Mouse (Mus musculus) thymus, postnatal 36 days (tissue): ENCODE measurements around the gene Ngly1.

Source experiments
- DNase-seq, 2 experiments: peaks; one replicate each; pipeline ENCODE4 v3.0.0; 2022; ENCODE audit warnings: mixed read lengths in 2 of 2

Ngly1 gene

DNA sequence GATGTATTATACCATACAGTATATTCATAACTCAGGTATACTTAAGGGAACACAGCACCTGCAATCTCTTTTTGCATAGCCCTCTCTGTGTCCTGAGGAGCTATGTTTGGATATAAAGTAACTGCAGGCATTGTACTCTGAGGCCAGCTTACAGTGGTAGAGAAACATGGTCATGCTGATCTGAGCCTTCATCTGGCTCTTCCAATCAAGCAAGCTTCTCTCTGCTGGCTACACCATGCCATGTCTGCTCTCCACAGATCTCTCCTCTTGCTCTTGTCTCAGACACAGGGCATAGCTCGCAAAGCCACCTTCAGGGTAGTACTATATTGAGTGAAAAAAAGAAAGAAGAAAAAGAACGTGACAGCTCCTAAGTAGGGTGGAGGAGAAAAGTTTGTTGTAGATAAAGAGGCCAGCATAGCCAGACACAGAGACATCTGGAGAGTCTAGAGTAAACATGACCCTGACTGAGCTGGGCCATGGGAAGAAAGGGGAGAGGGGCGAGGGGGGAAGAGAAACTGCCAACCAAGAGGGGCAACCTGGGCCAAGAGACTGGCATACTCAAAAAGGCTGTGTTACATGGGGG, 86.8 kb downstream of the Ngly1 start:
- DNase-seq, result peak; percentile 23 to 35

DNA sequence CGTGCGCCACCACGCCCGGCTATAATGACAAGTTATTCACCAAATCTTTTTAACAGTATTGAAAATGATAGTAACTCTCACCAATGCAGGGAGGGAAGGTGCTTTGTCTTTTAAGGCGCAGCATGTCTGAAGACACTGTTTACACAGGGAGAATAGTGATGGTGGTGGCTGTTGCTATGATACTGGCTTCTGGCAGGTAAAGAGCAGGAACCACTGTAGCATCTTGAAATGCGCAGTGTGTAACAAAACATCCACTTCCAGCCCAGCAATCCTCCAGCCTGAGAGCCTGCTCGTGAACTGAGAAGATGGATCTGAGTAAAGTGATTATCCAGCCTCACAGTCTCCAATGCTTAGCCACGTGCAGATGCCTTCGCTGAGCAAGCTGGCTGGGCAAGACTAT, 98.4 kb downstream of the Ngly1 start:
- DNase-seq, result no peak

DNA sequence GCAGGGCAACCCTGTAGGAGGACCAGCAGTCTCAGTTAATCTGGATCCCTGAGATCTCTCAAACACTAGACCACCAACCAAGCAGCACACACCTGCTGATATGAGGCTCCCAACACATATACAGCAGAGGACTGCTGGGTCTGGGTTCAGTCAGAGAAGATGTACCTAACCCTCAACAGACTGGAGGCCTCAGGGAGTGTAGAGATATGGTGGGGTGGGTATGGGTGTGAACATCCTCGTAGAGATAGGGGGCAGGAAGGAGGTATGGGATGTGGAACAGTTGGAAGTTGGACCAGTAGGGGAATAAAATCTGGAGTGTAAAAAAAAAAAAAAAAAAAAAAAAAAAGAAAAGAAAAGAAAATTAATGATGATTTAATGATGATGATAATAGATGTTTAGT, 110.6 kb downstream of the Ngly1 start:
- no peak for DNase-seq
